Mouse (Mus musculus) MEL-GATA-1-ER (cell line): ENCODE data around the gene Gm11037.
A peak's percentile ranks its signal among the peaks of the same experiment; 100 is the strongest.

Source experiments
- DNase-seq: peaks from one replicate; pipeline ENCODE4 v3.0.0-alpha.2; 2012; ENCODE audit warnings: low read depth; ENCODE audit errors: extremely low read depth

Gene Gm11037

GRCm38 (mm10) chr2:131179246-131179886 is 46.1 kb downstream of the Gm11037 start:
- DNase-seq = no peak

- peak; percentile 77 for DNase-seq
Observed at GRCm38 (mm10) chr2:131179990-131180587, 46.8 kb downstream of the Gm11037 start, which contains the start of gene Cenpb. TSS of gene Cenpb (minus strand) at chr2:131180067.
